Mouse (Mus musculus): Measurements from ENCODE around the gene 1700025G04Rik.

1700025G04Rik gene

DNA sequence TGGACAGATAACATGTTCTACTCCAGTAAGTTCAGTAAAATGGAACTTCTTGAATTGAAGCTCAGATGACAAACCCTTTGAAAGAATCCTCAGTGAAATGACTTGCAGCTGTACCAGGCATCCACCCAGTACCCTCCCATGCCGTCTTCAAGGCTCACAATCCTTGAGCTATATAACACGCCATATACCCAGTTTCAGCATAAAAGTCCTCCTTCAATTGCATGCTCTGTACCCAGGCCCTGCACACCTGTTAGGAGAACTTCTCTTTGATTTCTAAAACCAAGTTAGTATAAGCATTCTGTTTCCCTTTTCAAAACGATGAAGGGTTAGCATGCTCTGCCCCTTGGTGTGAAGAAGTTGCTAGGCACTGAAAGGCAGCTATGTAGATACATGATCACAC, 56.2 kb downstream of the 1700025G04Rik start:
- no peak for DNase-seq (ENCODE audit: low spot score in 2 of 2)

DNA sequence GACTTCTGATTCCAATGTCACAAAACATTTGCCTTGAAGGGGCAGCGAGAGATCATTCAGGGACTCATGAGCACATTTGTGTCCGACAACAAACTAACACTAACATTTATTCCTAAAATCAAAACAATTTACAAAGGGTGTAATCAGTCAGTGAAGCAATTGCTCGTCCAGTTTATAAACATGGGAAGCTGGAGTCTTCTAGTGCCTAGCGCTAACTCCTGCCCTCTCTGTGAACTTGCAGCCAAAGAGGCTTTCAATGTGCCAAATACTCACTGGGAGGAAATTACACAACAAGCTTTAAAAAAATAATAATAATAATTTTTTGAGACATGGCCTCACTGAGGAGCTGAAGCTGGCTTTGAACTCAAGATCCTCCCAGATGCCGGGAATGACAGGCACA, 57.8 kb downstream of the 1700025G04Rik start:
- DNase-seq (ENCODE audit: low spot score in 2 of 2) = no peak

DNA sequence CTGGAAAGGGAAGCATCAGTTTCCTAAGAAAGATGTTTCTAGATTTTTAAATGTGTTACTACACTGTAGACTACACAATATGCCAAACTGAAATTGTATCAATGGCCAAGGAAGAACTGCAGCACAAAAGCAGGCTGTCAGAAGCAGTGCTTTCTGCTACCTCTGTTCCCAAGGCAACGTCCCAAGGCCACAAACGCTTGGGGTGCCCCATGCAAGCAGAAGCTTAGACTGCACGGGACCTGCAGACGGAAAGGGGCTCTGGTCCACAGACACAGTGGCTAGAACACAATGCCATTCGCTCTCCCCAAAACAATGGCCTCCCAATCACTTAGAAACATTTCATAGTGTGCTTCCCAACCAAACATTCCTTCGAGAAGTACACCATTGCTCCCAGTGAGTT, 59.4 kb downstream of the 1700025G04Rik start:
- no peak for DNase-seq (ENCODE audit: low spot score in 2 of 2)

DNA sequence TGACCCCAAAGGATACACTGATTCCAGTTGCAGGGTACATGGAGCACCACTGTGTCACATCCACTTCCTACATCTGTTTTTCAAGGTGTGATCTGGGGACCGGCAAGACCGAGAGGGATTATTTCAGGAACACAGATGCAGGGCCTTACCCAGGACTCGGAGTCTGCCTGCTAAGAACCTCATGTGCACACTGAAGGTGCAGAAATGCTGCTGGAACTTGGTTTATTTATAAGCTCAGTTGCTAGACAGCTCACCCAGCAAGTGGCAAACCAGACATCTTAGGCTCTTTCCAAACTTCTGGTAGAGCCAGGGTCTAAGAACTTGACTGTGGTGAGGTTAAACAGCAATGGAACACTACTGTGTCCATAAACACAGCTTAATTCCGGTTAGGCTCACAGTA, 61.2 kb downstream of the 1700025G04Rik start:
- DNase-seq (ENCODE audit: low spot score in 2 of 2) = no peak

DNA sequence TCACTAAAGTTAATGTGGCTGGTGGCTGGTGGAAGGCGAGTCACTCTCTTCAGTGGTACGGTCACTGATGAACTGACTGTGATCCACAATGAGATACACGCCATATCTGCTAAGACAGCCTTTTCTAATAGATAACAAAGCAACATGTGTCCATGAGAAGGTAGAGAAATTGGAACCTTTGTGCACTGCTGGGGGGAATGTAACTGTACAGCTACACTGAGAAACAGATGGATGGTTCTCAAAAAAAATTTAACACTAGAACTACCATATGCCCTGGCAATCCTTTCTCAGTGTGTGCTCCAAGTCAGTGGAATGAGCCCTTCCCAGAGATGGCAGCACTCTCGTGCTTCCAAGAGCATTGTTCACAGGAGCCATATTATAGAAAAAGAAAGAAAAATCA, 63.2 kb downstream of the 1700025G04Rik start:
- no peak for DNase-seq (ENCODE audit: low spot score in 2 of 2)

DNA sequence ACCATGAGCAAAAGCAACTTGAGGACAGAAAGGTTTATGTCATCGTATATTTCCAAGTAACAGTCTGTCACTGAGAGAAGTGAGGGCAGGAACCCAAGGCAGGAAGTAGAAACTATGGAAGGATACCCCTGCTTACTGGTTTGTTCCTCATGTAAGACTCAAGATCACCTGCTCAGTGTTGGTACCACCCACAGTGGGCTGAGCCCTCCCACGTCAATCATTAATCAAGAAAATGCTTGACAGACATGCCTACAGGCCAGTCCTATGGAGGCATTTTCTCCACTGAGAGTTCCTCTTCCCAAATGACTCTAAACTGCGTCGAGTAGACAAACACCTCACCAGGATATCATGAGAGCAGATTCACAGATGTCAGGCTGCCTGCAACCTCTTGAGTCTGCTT, 64.6 kb downstream of the 1700025G04Rik start:
- DNase-seq (ENCODE audit: low spot score in 2 of 2) = peak in 1 of 2 experiments; percentile 13

DNA sequence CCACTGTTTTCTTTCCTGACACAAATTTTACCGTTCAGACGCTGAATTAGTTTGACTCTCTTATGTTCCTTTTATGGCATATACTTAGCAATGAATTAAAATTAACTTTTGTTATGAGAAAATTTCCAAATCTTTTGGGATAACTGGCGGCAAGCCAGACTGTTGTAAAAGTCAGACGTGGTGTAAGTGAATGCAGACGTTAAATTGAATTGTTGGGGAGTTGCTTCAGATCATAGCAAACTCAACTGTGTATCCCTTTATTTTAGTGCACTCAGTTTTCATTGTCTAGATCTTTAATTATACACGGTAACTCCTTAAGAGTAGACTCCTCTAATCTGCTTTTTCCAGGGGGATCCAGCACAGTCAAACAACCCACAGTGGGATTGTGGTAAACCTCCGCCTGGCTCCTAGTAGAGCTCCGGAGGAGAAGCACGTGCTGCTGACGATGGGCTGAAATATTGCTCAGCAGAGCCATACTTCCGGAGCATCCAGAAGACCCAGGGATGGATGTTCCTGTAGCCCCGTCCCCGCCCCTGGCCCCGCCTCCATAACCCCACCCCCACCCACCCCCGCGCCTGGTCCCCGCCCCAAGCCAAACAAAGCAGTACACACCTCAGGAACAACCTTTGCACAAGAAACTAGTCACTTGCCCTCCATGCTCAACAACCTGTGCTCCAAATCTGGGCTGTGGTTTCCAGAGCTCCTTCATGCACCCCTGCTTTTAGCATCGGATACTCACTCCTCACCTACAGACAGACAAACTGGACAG, 65.7 kb downstream of the 1700025G04Rik start:
- no peak for DNase-seq (ENCODE audit: low spot score in 2 of 2)

DNA sequence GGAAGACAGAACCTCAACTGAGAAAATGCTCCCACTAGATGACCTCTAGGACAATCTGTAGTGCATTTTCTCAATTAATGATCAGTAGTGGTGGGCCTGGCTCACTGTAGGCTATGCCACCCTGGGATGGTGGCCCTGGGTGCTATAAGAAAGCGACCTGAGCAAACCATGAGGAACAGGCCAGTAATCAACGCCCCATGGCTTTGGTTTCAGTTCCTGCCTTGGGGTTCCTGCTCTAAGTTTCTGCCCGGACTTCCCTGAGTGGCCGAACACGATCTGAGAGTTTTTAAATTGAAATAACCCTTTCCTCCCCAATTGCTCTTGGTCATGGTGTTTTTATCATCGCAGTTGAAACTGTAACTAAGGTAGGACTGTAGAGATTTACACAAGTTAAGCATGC, 69.1 kb downstream of the 1700025G04Rik start:
- DNase-seq (ENCODE audit: low spot score in 2 of 2) = no peak

DNA sequence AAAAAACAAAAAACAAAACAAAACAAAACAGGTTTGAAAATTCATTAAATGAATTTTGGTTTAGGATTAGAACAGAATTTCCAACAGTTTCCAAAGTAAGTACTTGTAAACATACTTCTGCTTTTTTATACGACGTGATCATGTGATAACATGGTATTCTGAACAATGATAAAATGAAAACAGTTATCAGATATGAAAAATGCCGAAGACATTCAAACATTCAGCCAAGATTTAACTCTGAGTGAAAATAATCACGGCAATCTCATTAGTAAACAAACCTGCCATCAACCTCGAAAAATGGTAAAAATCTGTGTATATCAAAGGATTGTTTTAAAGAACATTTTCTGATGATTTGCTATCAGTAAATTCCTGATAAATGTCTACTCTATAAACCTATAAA, 69.9 kb downstream of the 1700025G04Rik start:
- DNase-seq (ENCODE audit: low spot score in 2 of 2) = no peak

DNA sequence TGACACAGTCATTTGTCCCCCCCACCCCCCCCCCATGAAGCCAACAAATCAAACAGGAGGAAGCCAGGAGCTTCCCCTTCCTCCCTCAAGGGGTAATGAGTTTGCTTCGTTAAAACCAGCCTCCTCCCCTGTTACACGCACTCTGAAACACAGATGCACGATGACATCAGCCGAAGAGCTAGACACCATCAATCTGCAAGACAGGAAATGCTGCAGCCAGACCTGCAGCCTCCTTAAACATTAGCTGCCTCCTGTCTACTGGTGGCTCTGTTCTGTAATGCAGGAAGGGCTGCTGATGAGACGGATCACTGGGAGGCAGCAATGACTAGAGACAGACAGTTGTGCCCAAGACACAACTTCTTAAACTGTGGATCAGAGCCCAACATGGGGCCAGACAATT, 70.7 kb downstream of the 1700025G04Rik start:
- peak in 1 of 2 experiments; percentile 36 for DNase-seq (ENCODE audit: low spot score in 2 of 2)

DNA sequence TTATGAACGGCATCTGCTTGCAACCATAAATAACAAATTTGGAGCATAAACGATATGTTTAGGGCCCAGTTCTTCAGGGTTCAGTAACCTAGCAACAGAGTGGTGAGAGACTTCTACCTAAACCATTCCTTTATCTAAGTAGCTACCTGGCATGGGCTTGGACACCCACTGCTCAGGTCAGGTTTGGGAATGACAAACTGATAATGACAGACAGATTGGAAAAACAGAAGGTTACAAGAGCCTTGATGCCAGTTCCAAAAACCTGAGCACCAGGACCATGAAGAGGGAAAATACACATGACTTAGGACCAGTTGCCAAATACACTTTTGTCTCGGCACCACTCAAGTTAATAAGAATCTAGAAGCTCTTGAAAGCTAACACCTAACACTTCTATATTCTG, 71.6 kb downstream of the 1700025G04Rik start:
- no peak for DNase-seq (ENCODE audit: low spot score in 2 of 2)

DNA sequence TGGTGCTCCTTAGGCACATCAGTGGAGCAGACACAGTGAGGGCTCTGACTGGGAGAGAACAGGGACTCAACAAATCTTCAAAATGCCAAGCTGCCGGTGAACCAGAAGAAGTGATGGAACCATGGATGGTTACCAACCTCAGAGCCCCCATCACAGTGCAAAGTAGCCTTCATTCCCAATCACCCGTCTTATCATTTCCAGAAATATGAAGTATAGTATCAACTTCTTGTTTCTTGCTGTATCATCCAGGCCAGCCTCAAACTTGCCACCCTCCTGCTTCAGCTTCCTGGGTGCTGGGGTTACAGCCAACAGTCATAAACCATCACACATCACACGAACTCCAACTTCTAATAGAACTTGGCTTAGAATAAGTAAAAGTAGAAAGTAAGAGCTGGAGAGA, 73.3 kb downstream of the 1700025G04Rik start:
- no peak for DNase-seq (ENCODE audit: low spot score in 2 of 2)

DNA sequence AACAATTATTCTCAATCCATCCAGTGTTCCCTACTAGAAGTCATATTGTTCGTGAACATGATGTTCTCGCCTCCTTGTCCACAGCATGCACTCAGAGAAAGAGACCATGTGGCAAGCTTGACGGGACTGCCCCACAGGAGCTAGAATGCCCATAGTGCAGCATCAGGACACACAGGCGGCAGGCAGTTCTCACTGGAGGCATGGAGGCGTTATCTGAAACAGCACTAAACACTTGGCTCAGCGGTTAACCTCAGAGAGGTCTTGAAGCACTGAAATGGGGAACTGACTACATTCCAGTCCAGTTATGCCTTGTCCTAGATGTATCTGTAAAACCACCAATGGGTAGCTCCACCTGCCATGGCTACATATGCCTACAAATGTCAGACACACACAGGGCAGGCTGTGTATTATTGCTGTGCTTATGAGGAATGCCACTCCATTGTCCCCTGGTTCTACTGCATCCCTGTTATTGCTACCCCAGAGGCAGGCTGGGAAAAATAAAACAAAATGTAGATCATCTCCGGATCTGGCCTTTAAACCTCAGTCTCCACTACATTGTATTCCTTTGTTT, 74.3 kb downstream of the 1700025G04Rik start:
- peak; percentile 17 to 29 for DNase-seq (ENCODE audit: low spot score in 2 of 2)

DNA sequence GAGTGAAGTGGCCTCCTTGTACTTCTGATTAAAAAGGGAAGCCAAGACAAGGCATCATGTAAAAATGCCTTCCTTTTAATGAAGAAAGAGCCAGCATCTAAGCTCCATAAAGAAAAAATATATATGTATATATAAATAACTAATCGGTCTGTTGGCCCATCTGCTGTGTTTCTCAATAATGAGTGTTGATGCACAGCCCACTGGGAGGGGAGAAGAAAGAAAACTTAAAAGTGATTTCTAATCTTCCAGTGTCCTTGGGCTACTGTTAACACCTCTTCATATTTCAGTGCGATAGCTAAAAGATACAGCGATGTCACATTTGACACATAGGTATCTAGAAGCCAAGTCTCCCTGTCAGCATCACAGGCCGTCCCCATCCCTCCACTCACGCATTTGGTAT, 78.2 kb downstream of the 1700025G04Rik start:
- no peak for DNase-seq (ENCODE audit: low spot score in 2 of 2)

DNA sequence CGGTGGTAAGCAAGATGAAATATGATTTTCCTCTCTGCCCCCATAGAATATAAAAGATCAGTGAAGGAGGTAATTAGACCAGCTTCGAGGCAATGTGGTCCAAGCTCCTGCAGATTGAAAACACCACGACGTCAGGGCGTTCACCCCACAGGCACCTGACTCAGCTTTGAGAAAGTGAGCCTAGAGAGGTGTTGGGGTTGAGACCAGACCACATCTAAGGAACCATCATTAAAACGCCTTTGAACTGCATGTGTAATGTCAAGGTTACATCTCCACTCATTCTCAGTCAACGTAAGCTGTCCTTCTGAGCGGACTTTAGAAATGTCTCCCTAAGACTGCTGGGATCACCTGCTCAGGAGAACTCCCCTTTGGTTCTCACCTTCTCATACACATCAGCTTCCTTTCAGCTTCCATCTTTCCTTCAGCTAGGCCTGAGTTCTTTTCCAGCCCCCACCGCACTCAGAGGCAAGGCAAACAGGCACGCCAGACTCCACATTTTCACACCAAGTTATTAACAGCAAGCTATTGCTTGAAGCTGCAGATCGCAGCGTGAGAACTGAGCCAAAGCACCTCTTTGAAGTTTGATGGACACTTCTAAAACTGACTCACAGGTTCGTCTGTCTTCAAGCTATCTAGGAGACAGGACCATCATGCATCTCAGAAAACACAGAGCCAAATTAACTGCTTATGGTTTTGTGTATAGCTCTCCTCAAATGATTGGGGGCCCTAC, 79.5 kb downstream of the 1700025G04Rik start:
- DNase-seq (ENCODE audit: low spot score in 2 of 2) = peak; percentile 10 to 20

DNA sequence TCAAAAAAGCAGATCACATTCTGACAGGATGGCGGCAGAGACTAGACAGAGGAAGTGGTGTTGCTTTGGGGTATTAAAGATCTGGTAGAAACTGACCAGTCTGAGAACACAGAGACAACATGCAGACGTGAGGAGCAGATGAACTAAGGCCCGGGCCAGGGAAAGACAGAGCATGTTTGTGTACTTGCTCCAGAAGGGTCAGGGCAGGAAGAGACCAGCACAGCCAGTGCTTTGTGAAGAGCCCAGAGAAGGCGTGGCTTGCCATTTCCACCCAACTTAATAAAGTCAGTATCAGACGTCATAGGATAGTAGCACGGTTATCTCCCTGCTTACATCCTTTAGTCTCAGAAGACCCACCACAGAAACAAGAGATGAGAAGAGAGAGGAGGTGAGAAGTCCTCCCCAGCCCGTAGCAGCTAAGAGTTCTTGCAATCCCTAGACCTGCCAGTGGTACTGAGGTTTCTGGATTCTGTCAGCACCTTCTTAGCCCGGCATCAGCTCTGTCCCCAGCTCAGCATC, 81.4 kb downstream of the 1700025G04Rik start:
- no peak for DNase-seq (ENCODE audit: low spot score in 2 of 2)

DNA sequence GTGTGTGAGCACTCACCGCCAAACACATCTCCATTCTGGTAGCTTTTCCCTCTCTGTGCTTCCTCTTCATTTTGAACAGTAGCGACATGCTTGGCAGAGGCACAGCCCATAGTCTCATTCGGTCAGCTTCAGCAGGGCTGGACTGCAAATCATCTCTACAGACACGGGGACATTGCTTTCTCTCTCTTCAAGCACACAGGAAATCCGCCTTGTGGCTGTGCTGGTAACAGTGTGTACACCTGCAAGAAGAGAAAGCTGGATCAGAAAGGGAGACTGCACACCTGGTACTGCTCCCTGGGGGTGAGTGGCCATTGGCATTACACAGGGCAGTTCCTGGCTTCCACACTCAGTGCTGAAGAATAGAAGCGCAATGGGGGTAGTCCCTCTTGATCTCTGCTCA, 83.4 kb downstream of the 1700025G04Rik start:
- no peak for DNase-seq (ENCODE audit: low spot score in 2 of 2)

DNA sequence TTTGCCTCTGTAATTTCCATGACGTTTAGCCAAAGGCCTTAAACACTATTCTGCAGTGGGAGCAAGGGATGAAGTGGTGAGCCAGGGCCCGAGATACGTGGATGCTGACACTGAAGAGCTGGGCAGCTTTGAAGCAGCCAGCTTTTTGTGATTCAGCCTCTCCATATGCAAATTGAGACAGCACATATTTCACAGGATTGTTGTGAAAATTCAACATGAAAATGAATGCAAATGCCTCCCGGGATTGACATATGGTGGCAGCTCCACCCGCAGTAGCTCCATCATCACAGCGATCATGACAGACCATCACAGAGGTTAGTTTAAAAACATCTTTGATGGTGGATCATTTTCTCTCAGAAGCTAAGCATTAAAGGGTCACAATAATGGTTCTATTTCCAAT, 85.4 kb downstream of the 1700025G04Rik start:
- no peak for DNase-seq (ENCODE audit: low spot score in 2 of 2)

DNA sequence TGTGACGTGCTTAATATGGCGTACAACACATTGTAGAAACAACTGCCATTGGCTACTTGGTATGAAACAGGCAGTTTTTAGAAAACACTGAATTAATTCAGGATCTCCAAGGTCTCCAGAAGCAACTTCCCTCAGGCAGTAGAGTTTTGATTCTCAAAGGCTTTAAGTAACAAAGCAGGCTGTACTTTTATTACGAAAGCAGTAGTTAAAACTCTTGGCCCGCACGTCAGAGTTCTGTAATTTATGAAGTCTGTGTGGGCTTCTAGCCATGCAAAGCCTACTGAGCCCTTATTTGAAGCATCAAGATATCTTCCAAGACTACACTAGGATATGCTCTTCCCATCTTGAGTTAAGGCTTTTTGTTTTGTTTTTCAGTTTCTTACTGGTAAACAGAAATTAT, 89.5 kb downstream of the 1700025G04Rik start:
- DNase-seq (ENCODE audit: low spot score in 2 of 2) = no peak

DNA sequence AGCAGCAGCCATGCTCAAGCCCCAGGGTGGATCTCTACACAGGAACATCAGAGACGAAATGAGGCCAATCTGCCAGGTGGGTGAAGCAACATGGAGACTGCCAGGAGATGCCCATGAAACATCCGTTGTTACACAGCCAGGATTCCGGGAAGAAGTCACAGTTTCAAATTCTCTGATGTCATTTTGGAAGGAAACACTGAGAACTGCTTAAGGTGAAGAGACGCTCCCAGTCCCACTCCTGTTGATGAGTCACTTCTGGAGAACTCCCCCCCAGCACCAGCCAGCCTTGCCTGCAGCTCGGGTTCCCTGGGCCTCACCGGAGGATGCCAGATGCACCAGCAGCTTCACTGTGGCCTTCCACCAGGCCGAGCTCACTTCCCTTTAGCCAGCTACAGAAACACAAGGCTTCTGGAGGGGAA, 90.5 kb downstream of the 1700025G04Rik start:
- DNase-seq (ENCODE audit: low spot score in 2 of 2) = no peak

DNA sequence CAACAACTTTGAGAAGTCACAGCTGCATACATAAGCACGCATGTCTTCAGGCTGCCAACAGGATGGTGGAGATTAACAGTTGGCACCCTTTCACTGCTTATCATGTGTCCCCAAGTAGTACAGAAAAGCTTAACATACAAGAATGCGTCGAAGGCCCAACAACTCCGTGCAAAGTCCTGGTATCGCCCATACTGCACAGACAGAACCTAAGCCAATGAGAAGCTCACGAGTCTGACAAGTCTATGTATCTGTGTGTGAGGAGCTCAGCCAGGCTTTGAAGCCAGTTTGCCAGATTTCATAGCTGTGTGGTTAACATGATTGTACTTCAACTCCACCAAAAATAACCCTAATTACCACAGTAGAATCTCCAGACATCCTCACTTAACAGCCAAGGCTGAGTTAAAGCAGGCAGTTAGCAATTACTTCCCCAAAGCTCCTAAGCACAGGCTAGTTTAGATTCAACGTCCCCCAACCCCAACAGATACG, 91.2 kb downstream of the 1700025G04Rik start:
- no peak for DNase-seq (ENCODE audit: low spot score in 2 of 2)

DNA sequence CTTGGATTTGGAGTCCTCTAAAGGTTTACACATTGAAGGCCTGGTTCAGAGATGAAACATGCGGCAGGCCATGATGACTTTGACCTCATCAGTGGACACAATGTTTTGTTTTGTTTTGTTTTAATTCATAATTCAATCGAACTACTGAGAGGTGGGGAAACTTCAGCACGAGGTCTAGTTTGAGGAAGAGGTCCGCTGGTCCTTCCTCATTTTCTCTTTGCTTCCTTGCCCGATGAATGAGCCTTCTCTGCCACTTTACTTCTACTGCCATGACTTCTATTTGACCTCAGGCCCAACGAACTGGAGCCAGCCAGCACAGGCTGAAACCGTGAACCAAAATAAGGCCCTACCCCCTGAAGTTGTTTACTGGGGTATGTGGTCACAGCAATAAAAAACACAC, 92.3 kb downstream of the 1700025G04Rik start:
- DNase-seq (ENCODE audit: low spot score in 2 of 2) = peak in 1 of 2 experiments; percentile 13
